Mouse (Mus musculus) embryonic facial prominence, embryonic 11.5 days (tissue): ENCODE results near the gene Hoxa5. TPM values are rescaled to one million over a fixed set of nuclear protein-coding genes. Genes with fewer than 3 reads are reported as not detected.
A peak's percentile ranks its signal among the peaks of the same experiment; 100 is the strongest.

ENCODE experiments used
- ATAC-seq: fragments of 200-750 bp; cut with Nextera tagmentation; replicated peaks from 2 replicates; pipeline ENCODE4 v1.8.0; 2017; ENCODE audit warnings: low read depth; ENCODE audit not compliant: insufficient number of reproducible peaks, low FRiP score, low TSS enrichment
- DNase-seq: peaks from one replicate; pipeline ENCODE4 v3.0.0-alpha.2; 2015; ENCODE audit warnings: low spot score
- H3K27ac ChIP-seq: fragments of 300-500 bp; sonication (generic); replicated peaks from 2 replicates; pipeline ENCODE4 v1.5.1; 2014; ENCODE audit warnings: mild to moderate bottlenecking, low read depth, low read length, control low read depth
- H3K27me3 ChIP-seq: fragments of 300-500 bp; sonication (generic); 2 replicates; pipeline ENCODE4 v1.6.1; 2014; ENCODE audit warnings: mild to moderate bottlenecking, low read length, moderate library complexity, mixed read lengths; ENCODE audit not compliant: control insufficient read depth, insufficient read depth
- H3K36me3 ChIP-seq: fragments of 300-500 bp; sonication (generic); replicated peaks from 2 replicates; pipeline ENCODE4 v1.6.1; 2014; ENCODE audit warnings: low read depth, mild to moderate bottlenecking, low read length, moderate library complexity, mixed read lengths; ENCODE audit not compliant: control insufficient read depth, insufficient read depth
- H3K4me1 ChIP-seq: fragments of 300-500 bp; sonication (generic); 2 replicates; pipeline ENCODE4 v1.6.1; 2014; ENCODE audit warnings: low read length, mixed read lengths; ENCODE audit not compliant: control insufficient read depth, insufficient read depth
- H3K4me2 ChIP-seq: fragments of 300-500 bp; sonication (generic); 2 replicates; pipeline ENCODE4 v1.6.1; 2014; ENCODE audit warnings: low read depth, mild to moderate bottlenecking, control low read depth, low read length, moderate library complexity
- H3K4me3 ChIP-seq: fragments of 300-500 bp; sonication (generic); 2 replicates; pipeline ENCODE4 v1.5.1; 2014; ENCODE audit warnings: low read depth, low read length, control low read depth
- H3K9ac ChIP-seq: fragments of 300-500 bp; sonication (generic); replicated peaks from 2 replicates; pipeline ENCODE4 v1.6.1; 2014; ENCODE audit warnings: mild to moderate bottlenecking, control low read depth, low read length
- H3K9me3 ChIP-seq: fragments of 300-500 bp; sonication (generic); replicated peaks from 2 replicates; pipeline ENCODE4 v1.6.1; 2016; ENCODE audit warnings: mild to moderate bottlenecking, low read length, inconsistent platforms, mixed read lengths; ENCODE audit not compliant: control insufficient read depth
- WGBS: fragments of 180-500 bp; shearing (Covaris S2); extraction: QIAGEN DNeasy Blood & Tissue Kit; methylation state at CpG from one replicate; pipeline ENCODE4 v1.1.7; 2014; 5-methylcytosine and 5-hydroxymethylcytosine counted together
- polyA plus RNA-seq: library from polyadenylated mRNA; unstranded; fragments of >200 nt; fragmentation: Nextera tagmentation; extraction: Ambion mirVana; gene quantifications from 2 replicates; pipeline ENCODE4 v1.2.1, GENCODE M21; 2014

Hoxa5 gene
- polyA plus RNA-seq, 1 experiment from 2014 or later, result 0.39 TPM

DNA sequence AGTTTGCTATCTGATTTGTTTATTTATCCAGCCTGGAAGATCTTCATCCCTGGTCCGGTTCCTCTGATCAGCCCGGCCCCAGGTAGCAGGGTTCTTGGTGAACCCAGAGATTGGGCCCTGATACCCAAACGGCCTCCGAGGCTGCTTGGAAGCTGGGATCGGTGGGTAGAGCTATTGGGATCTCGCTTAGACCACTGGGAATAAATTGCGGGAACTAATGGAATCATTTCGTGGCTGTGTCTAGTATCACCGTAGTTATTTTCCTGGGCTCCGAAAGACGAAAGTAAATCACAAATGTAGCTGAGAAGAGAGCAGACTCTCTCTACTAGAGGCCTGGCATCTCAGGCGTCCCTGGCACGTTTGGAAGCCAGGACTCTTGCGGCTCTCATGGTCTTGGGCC lies 834 bp upstream of the Hoxa5 start:
- H3K9ac ChIP-seq, result no peak overlapping the region
- no peak for DNase-seq
- H3K4me2 ChIP-seq, result no peak overlapping the region
- H3K4me3 ChIP-seq, result no peak overlapping the region
- H3K27ac ChIP-seq, result no peak overlapping the region
- no peaks in the 10 kb centered on the region for H3K36me3 ChIP-seq
- peaks cover 95% of the 10 kb centered on the region for H3K27me3 ChIP-seq
- H3K4me1 ChIP-seq, result no peaks in the 10 kb centered on the region; the same call in 1 of the 2 replicates
- WGBS, result 5% methylated on average over 14 of the region's 14 CpGs
- H3K9me3 ChIP-seq, result no peaks in the 10 kb centered on the region
- ATAC-seq, result no peak

GRCm38 (mm10) chr6:52203371-52204049 lies 877 bp downstream of the Hoxa5 start:
- Histone ChIP-seq H3K9ac (no peak overlapping the region; the same call in 1 of the 2 replicates), H3K4me1 (no peaks in the 10 kb centered on the region; the same call in 1 of the 2 replicates), H3K4me2 (peak overlapping the region; percentile 39), H3K9me3 (no peaks in the 10 kb centered on the region), H3K4me3 (peak overlapping the region; percentile 19; the same call in 1 of the 2 replicates), H3K36me3 (no peaks in the 10 kb centered on the region), H3K27ac (no peak overlapping the region), H3K27me3 (peaks cover 94% of the 10 kb centered on the region)
- no peak for DNase-seq
- no peak for ATAC-seq
- WGBS, result under 1% methylated on average over 43 of the region's 46 CpGs

- Histone ChIP-seq H3K27me3 (peaks cover 95% of the 10 kb centered on the region), H3K27ac (no peak overlapping the region), H3K9me3 (no peaks in the 10 kb centered on the region), H3K4me3 (peak overlapping the region; percentile 19; the same call in 1 of the 2 replicates), H3K36me3 (no peaks in the 10 kb centered on the region), H3K9ac (no peak overlapping the region), H3K4me1 (no peaks in the 10 kb centered on the region; the same call in 1 of the 2 replicates), H3K4me2 (no peak overlapping the region)
- no peak for DNase-seq
- under 1% methylated on average over 10 of the region's 10 CpGs for WGBS
- no peak for ATAC-seq
Observed at GRCm38 (mm10) chr6:52203121-52203370, 1.3 kb downstream of the Hoxa5 start.

DNA sequence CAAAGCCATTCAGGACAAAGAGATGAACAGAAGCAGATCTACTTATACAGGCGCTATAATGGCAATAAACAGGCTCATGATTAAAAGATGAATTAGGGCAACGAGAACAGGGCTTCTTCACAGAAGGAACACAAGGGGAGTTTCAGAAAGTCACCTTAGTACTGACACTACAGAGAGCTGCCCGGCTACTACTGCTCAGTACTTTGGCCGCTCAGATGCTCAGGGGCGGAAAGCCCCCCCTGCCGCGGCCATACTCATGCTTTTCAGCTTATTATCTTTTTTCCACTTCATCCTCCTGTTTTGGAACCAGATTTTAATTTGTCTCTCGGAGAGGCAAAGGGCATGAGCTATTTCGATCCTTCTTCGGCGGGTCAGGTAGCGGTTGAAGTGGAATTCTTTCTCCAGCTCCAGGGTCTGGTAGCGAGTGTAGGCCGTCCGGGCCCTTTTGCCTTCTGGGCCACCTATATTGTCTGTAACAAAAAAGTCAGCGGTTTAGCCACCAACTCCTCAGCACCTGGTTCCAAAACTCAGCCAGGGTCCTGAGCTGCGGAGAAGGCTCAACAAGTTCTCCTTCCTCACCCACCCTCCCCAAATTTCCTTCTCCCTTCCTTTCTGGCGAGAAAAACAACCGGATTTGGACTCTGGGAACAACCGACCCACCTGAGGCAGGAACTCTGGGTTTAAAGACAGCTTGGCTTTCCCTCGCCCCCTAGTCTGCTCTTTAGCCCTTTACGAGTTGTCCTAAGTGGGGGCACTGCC lies 1.8 kb downstream of the Hoxa5 start:
- no peak for ATAC-seq
- no peak for DNase-seq
- Histone ChIP-seq H3K4me1 (no peaks in the 10 kb centered on the region; the same call in 1 of the 2 replicates), H3K9me3 (no peaks in the 10 kb centered on the region), H3K27ac (no peak overlapping the region), H3K4me2 (no peak overlapping the region), H3K4me3 (peak overlapping the region; percentile 15; the same call in 1 of the 2 replicates), H3K36me3 (no peaks in the 10 kb centered on the region), H3K9ac (no peak overlapping the region), H3K27me3 (peaks cover 94% of the 10 kb centered on the region)
- WGBS, result 2% methylated on average over 22 of the region's 22 CpGs

- Histone ChIP-seq H3K36me3 (no peaks in the 10 kb centered on the region), H3K9ac (no peak overlapping the region), H3K9me3 (no peaks in the 10 kb centered on the region), H3K4me3 (no peak overlapping the region), H3K27me3 (peaks cover 93% of the 10 kb centered on the region), H3K27ac (no peak overlapping the region), H3K4me1 (no peaks in the 10 kb centered on the region; the same call in 1 of the 2 replicates), H3K4me2 (no peak overlapping the region; the same call in 1 of the 2 replicates)
- 5% methylated on average over 1 of the region's 1 CpGs for WGBS
- ATAC-seq (no peak), DNase-seq (no peak)
Observed at GRCm38 (mm10) chr6:52201269-52201668, 3.1 kb downstream of the Hoxa5 start.

GRCm38 (mm10) chr6:52200751-52201250 lies 3.6 kb downstream of the Hoxa5 start:
- Histone ChIP-seq H3K9me3 (no peaks in the 10 kb centered on the region), H3K4me3 (no peak overlapping the region), H3K27me3 (peaks cover 93% of the 10 kb centered on the region), H3K27ac (no peak overlapping the region), H3K4me1 (no peaks in the 10 kb centered on the region; the same call in 1 of the 2 replicates), H3K4me2 (no peak overlapping the region), H3K9ac (no peak overlapping the region), H3K36me3 (no peaks in the 10 kb centered on the region)
- ATAC-seq, result no peak
- 5% methylated on average over 10 of the region's 10 CpGs for WGBS
- DNase-seq, result no peak

DNA sequence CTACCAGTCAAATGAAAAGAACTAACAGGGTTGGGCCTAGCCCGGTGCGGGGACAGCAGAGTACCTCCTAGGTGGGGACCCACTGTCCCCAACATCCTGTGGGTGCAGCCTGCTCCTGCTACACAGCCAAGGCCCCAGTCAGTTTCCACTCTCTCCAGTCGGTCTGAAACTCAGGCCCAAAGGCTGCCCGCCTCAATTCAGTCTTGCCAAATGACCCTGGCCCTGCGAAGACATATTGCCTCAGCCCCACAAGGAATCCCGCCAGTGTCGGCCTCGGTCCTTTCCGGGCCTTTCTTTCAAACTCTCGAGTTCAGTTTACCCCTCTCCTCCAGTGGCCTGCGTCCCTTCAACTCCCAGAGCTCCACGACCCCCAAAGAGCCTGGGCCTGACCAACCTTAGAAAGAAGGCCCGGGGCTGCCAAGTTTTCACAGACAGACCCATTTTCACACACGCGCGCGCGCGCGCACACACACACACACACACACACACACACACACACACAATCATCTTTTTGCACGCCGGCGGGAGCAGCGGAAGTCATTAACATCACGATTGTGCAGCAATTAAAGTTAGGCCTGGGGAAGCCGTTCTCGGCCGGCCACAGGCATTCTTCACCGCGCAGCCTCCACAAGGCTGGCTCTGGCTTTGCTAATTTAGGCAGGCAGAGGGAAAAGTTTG lies 4.2 kb downstream of the Hoxa5 start:
- no peak overlapping the region for H3K4me2 ChIP-seq
- DNase-seq, result no peak

More for the DNA sequence above, 4.2 kb downstream of the Hoxa5 start:
- H3K36me3 ChIP-seq, result no peaks in the 10 kb centered on the region
- H3K4me3 ChIP-seq, result no peak overlapping the region
- no peaks in the 10 kb centered on the region; the same call in 1 of the 2 replicates for H3K4me1 ChIP-seq
- 1% methylated on average over 30 of the region's 30 CpGs for WGBS
- no peak for ATAC-seq
- H3K27ac ChIP-seq, result no peak overlapping the region
- peaks cover 91% of the 10 kb centered on the region for H3K27me3 ChIP-seq
- H3K9ac ChIP-seq, result no peak overlapping the region
- H3K9me3 ChIP-seq, result no peaks in the 10 kb centered on the region
